Mouse (Mus musculus): Measurements from ENCODE around the gene Gm20219.

Gene Gm20219

GRCm38 (mm10) chr17:56554122-56554551, at the start of gene Gm20219:
Gene Gm20219, minus strand, starts transcription at chr17:56554387.
- DNase-seq = peak; percentile 88

- peak; percentile 87 for DNase-seq
These were observed 49.8 kb upstream of the Gm20219 start for GRCm38 (mm10) chr17:56604070-56604380.

- peak; percentile 89 for DNase-seq
These were observed 49.2 kb upstream of the Gm20219 start for GRCm38 (mm10) chr17:56603186-56604069.

- DNase-seq = peak; percentile 97
These were observed 39.5 kb upstream of the Gm20219 start for GRCm38 (mm10) chr17:56593527-56594271.

GRCm38 (mm10) chr17:56592553-56592952, 38.4 kb upstream of the Gm20219 start:
- no peak for DNase-seq

- DNase-seq = peak; percentile 91
These were observed 34.7 kb upstream of the Gm20219 start for GRCm38 (mm10) chr17:56588921-56589320.

GRCm38 (mm10) chr17:56587773-56588172, 33.6 kb upstream of the Gm20219 start:
- peak; percentile 90 for DNase-seq

- peak; percentile 97 for DNase-seq
These were observed 31.1 kb upstream of the Gm20219 start for GRCm38 (mm10) chr17:56585171-56585821.

- DNase-seq = peak; percentile 100
These were observed 30.3 kb upstream of the Gm20219 start, which contains the start of the genes Safb2 and Safb for GRCm38 (mm10) chr17:56584257-56585130. Gene Safb2, minus strand, starts transcription at chr17:56584585. Gene Safb, plus strand, starts transcription at chr17:56584825.

GRCm38 (mm10) chr17:56583611-56584256, 29.5 kb upstream of the Gm20219 start:
- DNase-seq = peak; percentile 97

GRCm38 (mm10) chr17:56583071-56583470, 28.9 kb upstream of the Gm20219 start:
- DNase-seq = no peak

- DNase-seq = no peak
These were observed 18.8 kb upstream of the Gm20219 start for GRCm38 (mm10) chr17:56572939-56573338.

- DNase-seq = no peak
These were observed 18.0 kb upstream of the Gm20219 start for GRCm38 (mm10) chr17:56572154-56572553.

GRCm38 (mm10) chr17:56570287-56570686, 16.1 kb upstream of the Gm20219 start:
- DNase-seq = no peak

- no peak for DNase-seq
These were observed 13.2 kb upstream of the Gm20219 start for GRCm38 (mm10) chr17:56567370-56567769.

- DNase-seq = no peak
These were observed 12.7 kb upstream of the Gm20219 start for GRCm38 (mm10) chr17:56566918-56567317.

- DNase-seq = no peak
These were observed 12.1 kb upstream of the Gm20219 start for GRCm38 (mm10) chr17:56566293-56566692.

GRCm38 (mm10) chr17:56561866-56562265, 7.7 kb upstream of the Gm20219 start:
- DNase-seq = no peak

GRCm38 (mm10) chr17:56560131-56560530, 5.9 kb upstream of the Gm20219 start:
- DNase-seq = no peak

GRCm38 (mm10) chr17:56559386-56559785, 5.2 kb upstream of the Gm20219 start:
- no peak for DNase-seq

GRCm38 (mm10) chr17:56558448-56558847, 4.3 kb upstream of the Gm20219 start:
- DNase-seq = peak; percentile 94

Data from heart, adult 11 months (tissue).